ENCODE assay signal across 9 mouse cellular contexts in genomic region chr2:17415347-17415746, GRCm38 (mm10).
DNase-seq lines count a peak whose midpoint lies in the region; ATAC-seq and TF ChIP-seq lines count a peak whose summit lies in the region.
"Had no signal": no experiment of that assay in that cellular context is flagged by ENCODE, and none has a peak within 500 bp of the region (broad histone marks: within the 10 kb centered on the region; RNA-seq: fewer than 3 reads in every experiment).

No protein-coding gene starts in this region.

- H3K4me1 ChIP-seq in hindbrain, embryonic 11.5 days (replicated peaks; ENCODE audit: control insufficient read depth, insufficient read depth, low read length), result no peaks in the 10 kb centered on the region

- peak; percentile 42 for DNase-seq in embryo, embryonic 11 days
- DNase-seq in embryo, embryonic 9.5 days (ENCODE audit: extremely low spot score), result no peak
- DNase-seq in layer of hippocampus, adult 2 months (ENCODE audit: low spot score in 2 of 2), result no peak
- no peak for DNase-seq in layer of hippocampus, adult 18-20 months (ENCODE audit: low spot score in 2 of 2)
- no peak for DNase-seq in B cell, adult 2 months
- no peak for DNase-seq in hindbrain, embryonic 11.5 days (ENCODE audit: low spot score)
- DNase-seq: kidney, adult 8-10 months had no signal

- ATAC-seq in CD4-positive, CD25-positive, alpha-beta regulatory T cell, adult 4 months, result peak; percentile 60
- peak; percentile 76 for ATAC-seq in granulocyte monocyte progenitor cell, adult 5-6 weeks (replicated peaks; ENCODE audit: poor library complexity, severe bottlenecking)
- no peak for ATAC-seq in hindbrain, embryonic 11.5 days (ENCODE audit: low FRiP score)

- peak; percentile 90 for TF ChIP-seq CTCF in layer of hippocampus, adult 2 months (conservative IDR thresholded peaks at IDR 0.05)

- no peaks in the 10 kb centered on the region for H3K36me3 ChIP-seq in hindbrain, embryonic 11.5 days (ENCODE audit: control insufficient read depth, insufficient read depth, low read length)

- H3K4me2 ChIP-seq in hindbrain, embryonic 11.5 days (replicated peaks; ENCODE audit: low read depth, low read length), result no peak overlapping the region

- H3K9me3 ChIP-seq in hindbrain, embryonic 11.5 days (ENCODE audit: control insufficient read depth, low read length), result no peaks in the 10 kb centered on the region

- no peaks in the 10 kb centered on the region for H3K27me3 ChIP-seq in hindbrain, embryonic 11.5 days (ENCODE audit: control insufficient read depth, insufficient read depth, low read length)

- no peak overlapping the region for H3K4me3 ChIP-seq in layer of hippocampus, adult 2 months
- no peak overlapping the region for H3K4me3 ChIP-seq in hindbrain, embryonic 11.5 days (ENCODE audit: low read depth, low read length)

- no peak overlapping the region for H3K27ac ChIP-seq in layer of hippocampus, adult 2 months
- H3K27ac ChIP-seq in hindbrain, embryonic 11.5 days (ENCODE audit: low read depth, low read length), result no peak overlapping the region

- H3K9ac ChIP-seq in hindbrain, embryonic 11.5 days (ENCODE audit: low read depth, low read length), result no peak overlapping the region

- 35% methylated on average over 4 of the region's 4 CpGs for WGBS in hindbrain, embryonic 11.5 days
